ENCODE assay signal across 11 mouse cellular contexts in genomic region chr6:72533555-72533954, GRCm38 (mm10). TPM values are rescaled to one million over a fixed set of nuclear protein-coding genes. Genes with fewer than 3 reads are reported as not detected.
DNase-seq lines count a peak whose midpoint lies in the region; ATAC-seq lines count a peak whose summit lies in the region.
"Not testable (repeated sequence)": the region's sequence is repeated elsewhere in the genome, so short reads cannot be mapped to it uniquely, and the experiment has no call there.
"Had no signal": no experiment of that assay in that cellular context is flagged by ENCODE, and none has a peak within 500 bp of the region (broad histone marks: within the 10 kb centered on the region; RNA-seq: fewer than 3 reads in every experiment).

No protein-coding gene starts in this region.

- not testable (repeated sequence) for H3K4me2 ChIP-seq in forebrain, embryonic 12.5 days; heart, embryonic 15.5 days; hindbrain, embryonic 13.5 days; stomach, embryonic 14.5 days (replicated peaks; ENCODE audit: low read depth, low read length)

- H3K4me3 ChIP-seq in embryonic facial prominence, embryonic 10.5 days; forebrain, embryonic 12.5 days (replicated peaks); heart, embryonic 15.5 days; hindbrain, embryonic 13.5 days; limb, embryonic 10.5 days; midbrain, embryonic 10.5 days; stomach, embryonic 14.5 days (ENCODE audit: low read depth, low read length): not testable (repeated sequence)

- DNase-seq in embryonic facial prominence, embryonic 10.5 days (ENCODE audit: low spot score); limb, embryonic 10.5 days (ENCODE audit: low spot score); midbrain, embryonic 10.5 days (ENCODE audit: low spot score): not testable (repeated sequence)
- peak; percentile 39 for DNase-seq in kidney, adult 9 months

- peaks cover 41% of the 10 kb centered on the region for H3K4me1 ChIP-seq in embryonic facial prominence, embryonic 10.5 days
- peaks cover 22% of the 10 kb centered on the region for H3K4me1 ChIP-seq in forebrain, embryonic 12.5 days
- not testable (repeated sequence) for H3K4me1 ChIP-seq in heart, embryonic 15.5 days (replicated peaks); stomach, embryonic 14.5 days (ENCODE audit: control insufficient read depth, insufficient read depth, low read length)
- peaks cover 29% of the 10 kb centered on the region for H3K4me1 ChIP-seq in hindbrain, embryonic 13.5 days (replicated peaks)
- H3K4me1 ChIP-seq in limb, embryonic 10.5 days: peaks cover 41% of the 10 kb centered on the region
- peaks cover 26% of the 10 kb centered on the region for H3K4me1 ChIP-seq in midbrain, embryonic 10.5 days

- WGBS in embryonic facial prominence, embryonic 10.5 days: 49% methylated on average over 1 of the region's 1 CpGs
- 48% methylated on average over 1 of the region's 1 CpGs for WGBS in forebrain, embryonic 12.5 days
- WGBS in heart, embryonic 15.5 days: 14% methylated on average over 1 of the region's 1 CpGs
- WGBS in hindbrain, embryonic 13.5 days: 55% methylated on average over 1 of the region's 1 CpGs
- 84% methylated on average over 1 of the region's 1 CpGs for WGBS in limb, embryonic 10.5 days
- 44% methylated on average over 1 of the region's 1 CpGs for WGBS in midbrain, embryonic 10.5 days
- 28% methylated on average over 1 of the region's 1 CpGs for WGBS in stomach, embryonic 14.5 days

- H3K9me3 ChIP-seq in embryonic facial prominence, embryonic 10.5 days; forebrain, embryonic 12.5 days; heart, embryonic 15.5 days (replicated peaks); hindbrain, embryonic 13.5 days; limb, embryonic 10.5 days (replicated peaks); midbrain, embryonic 10.5 days (replicated peaks); stomach, embryonic 14.5 days (ENCODE audit: control insufficient read depth, low read depth, low read length): not testable (repeated sequence)

- not testable (repeated sequence) for H3K36me3 ChIP-seq in embryonic facial prominence, embryonic 10.5 days (replicated peaks); forebrain, embryonic 12.5 days (replicated peaks); heart, embryonic 15.5 days; hindbrain, embryonic 13.5 days; limb, embryonic 10.5 days; midbrain, embryonic 10.5 days; stomach, embryonic 14.5 days (ENCODE audit: control insufficient read depth, insufficient read depth, low read length)

- not testable (repeated sequence) for H3K27me3 ChIP-seq in embryonic facial prominence, embryonic 10.5 days (replicated peaks; ENCODE audit: low read depth, poor library complexity, severe bottlenecking); forebrain, embryonic 12.5 days; heart, embryonic 15.5 days; hindbrain, embryonic 13.5 days; limb, embryonic 10.5 days (ENCODE audit: low read depth, poor library complexity, severe bottlenecking); midbrain, embryonic 10.5 days (ENCODE audit: low read depth, poor library complexity, severe bottlenecking); stomach, embryonic 14.5 days (ENCODE audit: control insufficient read depth, insufficient read depth, low read length)

- peak overlapping the region; percentile 19; the same call in 1 of the 2 replicates for H3K27ac ChIP-seq in embryonic facial prominence, embryonic 10.5 days (replicated peaks)
- not testable (repeated sequence) for H3K27ac ChIP-seq in forebrain, embryonic 12.5 days; heart, embryonic 15.5 days
- peak overlapping the region; percentile 13; the same call in 1 of the 2 replicates for H3K27ac ChIP-seq in hindbrain, embryonic 13.5 days
- H3K27ac ChIP-seq in limb, embryonic 10.5 days: peak overlapping the region; percentile 59; the same call in 1 of the 2 replicates
- H3K27ac ChIP-seq in midbrain, embryonic 10.5 days (replicated peaks): peak overlapping the region; percentile 66; the same call in 1 of the 2 replicates
- H3K27ac ChIP-seq in stomach, embryonic 14.5 days (ENCODE audit: low read length): peak overlapping the region; percentile 71; the same call in 1 of the 2 replicates

- peak; percentile 18; the same call in 1 of the 2 replicates for ATAC-seq in forebrain, embryonic 12.5 days (ENCODE audit: low FRiP score)
- peak; percentile 56 for ATAC-seq in heart, embryonic 15.5 days (replicated peaks; ENCODE audit: insufficient number of reproducible peaks, insufficient read depth, low FRiP score, low read depth)
- ATAC-seq in hindbrain, embryonic 13.5 days (ENCODE audit: low FRiP score): not testable (repeated sequence)
- ATAC-seq in stomach, embryonic 14.5 days (ENCODE audit: insufficient number of reproducible peaks, insufficient read depth, low FRiP score, low read depth): peak; percentile 73

- not testable (repeated sequence) for H3K9ac ChIP-seq in forebrain, embryonic 12.5 days; heart, embryonic 15.5 days; hindbrain, embryonic 13.5 days; stomach, embryonic 14.5 days (replicated peaks; ENCODE audit: low read depth, low read length)

RNA-seq across cellular contexts. Expression of gene Capg, which starts 10.6 kb away (rescaled TPM):
- 14.8 and 16.0 TPM in 2 replicates for polyA plus RNA-seq in embryonic facial prominence, embryonic 10.5 days (2016; fragmentation: Nextera tagmentation; extraction: Ambion mirVana)
- 4.1 and 5.4 TPM in 2 replicates for polyA plus RNA-seq in forebrain, embryonic 12.5 days (2016; fragmentation: Nextera tagmentation; extraction: Ambion mirVana)
- polyA plus RNA-seq in heart, embryonic 15.5 days (2015; fragmentation: Nextera tagmentation; extraction: Ambion mirVana): 22.6 and 36.5 TPM in 2 replicates
- polyA plus RNA-seq in hindbrain, embryonic 13.5 days (2015; fragmentation: Nextera tagmentation; extraction: Ambion mirVana): 9.2 and 10.2 TPM in 2 replicates
- polyA plus RNA-seq in limb, embryonic 10.5 days (2016; fragmentation: Nextera tagmentation; extraction: Ambion mirVana): 20.8 and 23.3 TPM in 2 replicates
- polyA plus RNA-seq in midbrain, embryonic 10.5 days (2016; fragmentation: Nextera tagmentation; extraction: Ambion mirVana): 9.7 and 11.1 TPM in 2 replicates
- 82.6 and 85.0 TPM in 2 replicates for polyA plus RNA-seq in stomach, embryonic 14.5 days (2014; fragmentation: Nextera tagmentation; extraction: Ambion mirVana)

RNA-seq across cellular contexts. Expression of gene Sh2d6, which starts 12.0 kb away (rescaled TPM):
- polyA plus RNA-seq in embryonic facial prominence, embryonic 10.5 days (2016; fragmentation: Nextera tagmentation; extraction: Ambion mirVana): 0.16 and 0.19 TPM in 2 replicates
- 0.40 and 0.47 TPM in 2 replicates for polyA plus RNA-seq in forebrain, embryonic 12.5 days (2016; fragmentation: Nextera tagmentation; extraction: Ambion mirVana)
- polyA plus RNA-seq in heart, embryonic 15.5 days (2015; fragmentation: Nextera tagmentation; extraction: Ambion mirVana): not detected in 2 replicates
- 0.41 and 1.0 TPM in 2 replicates for polyA plus RNA-seq in hindbrain, embryonic 13.5 days (2015; fragmentation: Nextera tagmentation; extraction: Ambion mirVana)
- polyA plus RNA-seq in limb, embryonic 10.5 days (2016; fragmentation: Nextera tagmentation; extraction: Ambion mirVana): 0.15 TPM in 1 of 2 replicates, not detected in the other
- polyA plus RNA-seq in midbrain, embryonic 10.5 days (2016; fragmentation: Nextera tagmentation; extraction: Ambion mirVana): 0.23 and 0.39 TPM in 2 replicates
- polyA plus RNA-seq in stomach, embryonic 14.5 days (2014; fragmentation: Nextera tagmentation; extraction: Ambion mirVana): 0.32 TPM in 1 of 2 replicates, not detected in the other
- polyA plus RNA-seq: heart, embryonic 10.5 days; liver, adult 2 months; liver, postnatal 0 days had no signal
